Mouse (Mus musculus): ENCODE data around the gene Odf3b. TPM values are rescaled to one million over a fixed set of nuclear protein-coding genes. Genes with fewer than 3 reads are reported as not detected.

Gene Odf3b
- polyA plus RNA-seq (2012; rRNA removed), result 21.1 and 57.4 TPM in 2 replicates

- WGBS, result under 1% methylated on average over 33 of the region's 33 CpGs
- DNase-seq (ENCODE audit: low read depth, low spot score), result no peak
These were observed at the start of gene Odf3b for GRCm38 (mm10) chr15:89378831-89379401. Odf3b (minus strand) TSS chr15:89379282.

DNA sequence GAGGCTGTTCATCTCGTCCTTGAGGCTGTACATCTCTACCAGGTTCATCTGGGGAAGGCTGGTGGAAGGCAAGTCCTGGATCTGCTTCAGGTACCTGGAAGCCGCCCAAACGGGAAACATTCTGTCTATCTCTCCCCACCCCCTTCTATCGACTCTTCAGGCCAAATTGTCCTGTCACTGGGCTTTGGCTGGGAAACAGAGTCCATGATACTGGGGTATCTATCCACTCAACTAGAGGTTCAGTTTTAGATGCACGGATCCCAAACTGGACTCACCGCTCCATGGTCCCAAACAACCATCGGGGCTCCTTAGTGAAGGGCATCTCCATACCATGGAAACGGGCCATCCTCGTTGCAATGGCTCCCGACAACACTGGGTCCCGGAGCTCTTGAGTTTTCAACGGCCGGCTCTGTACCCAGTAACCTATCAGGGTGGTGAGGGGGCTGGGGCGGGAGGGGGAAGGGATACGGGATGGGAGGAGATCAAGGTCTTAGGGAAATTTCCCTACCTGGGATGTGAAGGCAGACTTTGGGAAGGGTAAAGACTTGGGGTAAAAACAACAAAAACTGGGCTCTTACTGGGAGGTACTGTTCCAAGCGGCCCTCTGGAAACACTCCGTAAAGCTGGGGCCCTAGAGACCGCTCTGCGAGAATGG, 49.2 kb upstream of the Odf3b start:
- DNase-seq (ENCODE audit: low read depth, low spot score), result no peak
- 90% methylated on average over 19 of the region's 19 CpGs for WGBS

DNA sequence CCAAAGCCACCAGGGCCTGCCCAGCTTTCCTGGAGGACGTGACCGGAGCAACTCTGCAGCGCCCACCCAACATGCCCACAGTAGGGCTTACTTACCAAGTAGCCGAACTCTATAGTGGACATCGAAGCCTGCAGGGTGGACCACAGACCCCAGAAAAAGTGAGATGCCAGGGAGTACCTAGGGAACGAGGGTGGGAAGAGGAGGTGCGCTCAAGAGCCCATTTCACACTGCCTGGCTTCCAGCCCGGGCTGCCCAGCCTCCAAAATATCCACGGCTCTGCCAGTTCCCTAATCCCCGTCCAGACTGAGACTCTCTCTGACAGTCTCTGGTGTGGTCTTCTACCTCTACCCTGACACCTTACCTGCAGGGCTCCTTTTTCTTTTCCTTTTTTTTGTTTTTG, 47.6 kb upstream of the Odf3b start:
- WGBS, result 95% methylated on average over 10 of the region's 10 CpGs
- no peak for DNase-seq (ENCODE audit: low read depth, low spot score)

GRCm38 (mm10) chr15:89425711-89426121, 46.6 kb upstream of the Odf3b start, which contains the start of gene Cpt1b:
Cpt1b (minus strand) TSS chr15:89425863.
- no peak for DNase-seq (ENCODE audit: low read depth, low spot score)
- 66% methylated on average over 6 of the region's 6 CpGs for WGBS

DNA sequence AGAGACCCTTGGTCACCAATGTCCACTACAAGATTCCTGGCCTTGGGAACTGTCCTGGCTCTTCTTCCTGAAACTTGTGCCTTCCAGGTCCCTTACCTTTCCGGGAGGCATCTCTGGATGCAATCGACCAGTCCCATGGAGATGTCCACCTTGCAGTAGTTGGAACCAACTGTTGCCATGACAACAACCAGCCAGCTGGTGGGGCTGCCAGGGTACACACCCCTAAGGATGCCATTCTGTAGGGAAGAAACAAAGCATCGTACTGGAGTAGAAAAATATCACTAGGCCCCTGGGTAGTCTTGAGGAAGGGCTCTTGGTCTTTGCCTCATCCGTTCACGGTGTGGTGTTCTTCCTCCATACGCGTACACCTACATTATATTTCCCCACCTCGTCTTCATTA, 45.5 kb upstream of the Odf3b start:
- WGBS, result 88% methylated on average over 8 of the region's 8 CpGs
- DNase-seq (ENCODE audit: low read depth, low spot score), result no peak

DNA sequence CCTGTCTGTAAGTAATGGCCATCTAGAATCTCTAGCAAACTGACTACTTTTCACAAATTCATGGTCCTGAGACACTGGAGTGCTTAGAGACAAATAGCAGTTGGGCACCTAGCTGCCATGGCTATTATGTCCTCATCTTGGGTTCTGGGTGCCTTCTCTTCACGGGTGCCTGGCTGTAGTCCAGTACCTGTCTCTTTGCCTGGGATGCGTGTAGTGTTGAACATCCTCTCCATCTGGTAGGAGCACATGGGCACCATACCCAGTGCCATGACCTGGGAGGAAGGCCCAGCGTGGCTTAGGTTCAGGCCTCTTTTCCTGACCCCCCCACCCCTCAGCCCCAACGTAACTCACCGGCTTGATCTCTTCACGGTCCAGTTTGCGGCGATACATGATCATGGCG, 42.9 kb upstream of the Odf3b start:
- 94% methylated on average over 9 of the region's 9 CpGs for WGBS
- no peak for DNase-seq (ENCODE audit: low read depth, low spot score)

DNA sequence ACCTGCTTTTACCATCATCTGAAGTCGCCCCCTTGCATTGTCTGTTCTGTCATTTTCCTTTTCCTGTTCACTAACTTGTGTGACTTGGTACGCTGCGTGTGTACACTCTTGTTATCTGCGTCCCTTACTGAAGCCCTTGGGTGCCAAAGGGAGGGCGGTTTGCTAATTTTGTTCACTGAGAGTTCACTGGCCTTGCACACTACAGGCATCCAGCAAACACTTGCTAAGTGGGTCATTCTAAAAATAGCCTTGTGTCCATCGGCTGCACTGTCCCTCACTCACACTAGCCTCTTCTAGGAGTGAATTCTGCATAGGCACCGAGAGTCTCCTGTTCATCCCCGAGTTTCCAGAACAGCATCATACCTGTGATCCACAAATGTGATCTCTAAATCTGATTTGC, 36.2 kb upstream of the Odf3b start:
- DNase-seq (ENCODE audit: low read depth, low spot score), result no peak
- WGBS, result 83% methylated on average over 8 of the region's 8 CpGs

GRCm38 (mm10) chr15:89410118-89410517, 31.0 kb upstream of the Odf3b start, which contains the start of gene Syce3:
Syce3 (minus strand) TSS chr15:89410503.
- no peak for DNase-seq (ENCODE audit: low read depth, low spot score)
- 83% methylated on average over 24 of the region's 24 CpGs for WGBS

- DNase-seq (ENCODE audit: low read depth, low spot score), result no peak
These were observed 27.6 kb upstream of the Odf3b start for GRCm38 (mm10) chr15:89406691-89407090.

DNA sequence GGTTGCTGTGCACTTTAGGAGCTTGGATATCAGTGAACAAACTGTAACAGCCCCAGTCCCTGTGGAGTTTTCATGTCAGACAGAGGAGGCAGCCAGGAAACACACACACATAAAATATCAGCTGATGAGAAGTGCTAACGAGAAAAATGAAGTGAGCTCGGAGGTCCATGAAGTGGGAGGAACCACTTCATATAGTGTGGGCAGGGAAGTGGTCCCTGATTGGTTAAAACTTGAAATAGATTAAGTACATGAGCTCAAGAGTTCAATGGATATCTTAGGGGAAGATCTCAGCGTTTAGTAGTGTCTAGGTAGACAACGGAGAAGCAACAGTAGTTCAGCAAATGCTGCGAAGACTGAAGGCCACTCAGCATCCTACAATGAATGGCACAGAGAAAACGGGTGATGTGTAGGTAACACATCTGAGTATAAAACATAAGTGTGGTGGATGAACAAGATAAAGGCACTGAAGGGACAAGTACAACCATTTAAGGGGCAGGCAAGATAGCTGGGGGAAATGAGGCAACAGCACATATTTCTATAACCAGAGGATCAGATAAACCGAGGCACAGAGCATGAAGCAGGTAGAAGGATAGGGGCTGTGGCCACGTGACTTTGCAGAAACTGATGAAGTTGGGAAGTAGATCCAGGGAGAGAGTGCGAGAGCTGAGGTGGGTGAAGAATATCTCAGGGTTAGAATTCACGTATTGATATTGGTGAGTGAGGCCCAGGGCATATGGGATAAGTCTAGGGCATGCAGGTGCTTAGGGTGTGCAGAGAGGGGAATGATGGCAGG, 25.9 kb upstream of the Odf3b start:
- DNase-seq (ENCODE audit: low read depth, low spot score), result no peak
- 76% methylated on average over 10 of the region's 10 CpGs for WGBS

DNA sequence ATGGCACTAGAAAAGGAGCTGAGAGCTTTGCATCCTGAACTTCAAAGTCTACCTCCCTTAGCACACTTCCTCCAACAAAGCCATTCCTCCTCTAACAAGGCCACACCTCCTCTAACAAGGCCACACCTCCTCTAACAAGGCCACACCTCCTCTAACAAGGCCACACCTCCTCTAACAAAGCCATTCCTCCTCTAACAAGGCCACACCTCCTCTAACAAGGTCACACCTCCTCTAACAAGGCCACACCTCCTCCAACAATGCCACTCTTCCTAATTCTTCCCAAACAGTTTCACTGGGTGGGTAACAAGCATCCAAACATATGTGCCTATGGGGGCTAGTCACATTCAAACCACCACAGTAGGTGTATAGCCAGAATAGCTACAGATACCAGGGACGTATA, 23.4 kb upstream of the Odf3b start:
- DNase-seq (ENCODE audit: low read depth, low spot score), result no peak
- WGBS, result 88% methylated on average over 1 of the region's 1 CpGs

DNA sequence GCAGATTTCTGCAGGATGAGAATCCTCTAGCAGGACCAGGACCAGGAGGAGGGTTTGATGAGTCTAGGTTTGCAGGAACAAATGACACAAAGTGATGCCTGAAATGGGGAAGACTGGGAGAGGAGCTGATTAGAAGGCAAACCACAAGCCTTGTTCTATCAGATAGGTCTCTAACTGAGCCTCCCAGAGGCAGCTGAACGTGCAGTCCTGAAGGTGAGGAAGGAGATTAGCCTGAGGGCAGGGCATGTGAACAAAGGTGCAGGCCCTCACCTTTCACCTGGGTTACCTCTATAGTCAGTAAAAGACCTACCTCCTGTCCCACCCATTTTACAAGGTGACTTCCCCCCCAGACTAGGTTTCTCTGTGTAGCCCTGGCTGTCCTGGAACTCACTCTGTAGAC, 20.6 kb upstream of the Odf3b start:
- no peak for DNase-seq (ENCODE audit: low read depth, low spot score)
- whole genome bisulfite sequencing, result 23% methylated on average over 1 of the region's 1 CpGs

DNA sequence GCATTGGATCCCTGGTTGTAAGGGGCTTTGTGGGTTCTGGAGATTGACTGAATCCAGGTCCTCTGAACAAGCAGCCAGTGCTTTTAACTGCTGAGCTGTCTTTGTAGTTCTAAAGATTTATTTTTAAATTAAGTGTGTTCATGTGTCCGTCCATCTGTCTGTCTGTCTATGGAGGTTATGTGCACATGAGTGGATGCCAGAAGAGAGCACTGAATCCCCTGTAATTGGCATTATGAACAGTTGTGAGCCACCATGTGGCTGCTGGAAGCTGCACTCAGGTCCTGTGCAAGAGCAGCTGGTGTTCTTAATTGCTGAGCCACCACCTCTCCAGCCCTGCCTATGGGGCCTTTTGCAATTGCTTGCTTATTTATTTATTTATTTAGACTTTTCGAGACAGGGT, 19.1 kb upstream of the Odf3b start:
- 66% methylated on average over 2 of the region's 2 CpGs for WGBS
- DNase-seq (ENCODE audit: low read depth, low spot score), result no peak

- DNase-seq (ENCODE audit: low read depth, low spot score), result peak; percentile 96
These were observed 17.8 kb upstream of the Odf3b start for GRCm38 (mm10) chr15:89396883-89397282.

DNA sequence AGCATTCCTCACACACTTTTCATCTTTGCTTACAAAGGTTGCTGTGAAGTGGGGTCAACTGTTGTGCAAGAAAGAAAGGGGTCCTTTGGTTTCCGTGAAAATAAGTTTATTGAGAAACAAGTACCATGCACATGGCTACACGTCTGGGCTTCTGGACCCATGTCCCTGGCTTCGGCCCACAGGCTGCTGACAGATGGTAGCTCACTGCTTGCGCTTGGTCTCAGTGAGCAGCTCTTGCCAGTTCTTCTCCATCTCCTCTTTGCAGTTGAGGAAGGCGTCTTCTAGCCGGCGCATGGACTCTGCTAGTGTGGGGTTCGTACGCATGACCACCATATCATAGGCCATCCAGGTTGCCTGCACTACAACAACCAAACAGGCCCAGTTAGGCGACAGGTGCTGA, 11.0 kb upstream of the Odf3b start:
- 95% methylated on average over 10 of the region's 10 CpGs for WGBS
- DNase-seq (ENCODE audit: low read depth, low spot score), result no peak

More at GRCm38 (mm10) chr15:89396883-89397282, 17.8 kb upstream of the Odf3b start:
- 36% methylated on average over 4 of the region's 4 CpGs for WGBS

GRCm38 (mm10) chr15:89387127-89387526, 8.0 kb upstream of the Odf3b start:
- WGBS, result 51% methylated on average over 12 of the region's 12 CpGs
- DNase-seq (ENCODE audit: low read depth, low spot score), result no peak

DNA sequence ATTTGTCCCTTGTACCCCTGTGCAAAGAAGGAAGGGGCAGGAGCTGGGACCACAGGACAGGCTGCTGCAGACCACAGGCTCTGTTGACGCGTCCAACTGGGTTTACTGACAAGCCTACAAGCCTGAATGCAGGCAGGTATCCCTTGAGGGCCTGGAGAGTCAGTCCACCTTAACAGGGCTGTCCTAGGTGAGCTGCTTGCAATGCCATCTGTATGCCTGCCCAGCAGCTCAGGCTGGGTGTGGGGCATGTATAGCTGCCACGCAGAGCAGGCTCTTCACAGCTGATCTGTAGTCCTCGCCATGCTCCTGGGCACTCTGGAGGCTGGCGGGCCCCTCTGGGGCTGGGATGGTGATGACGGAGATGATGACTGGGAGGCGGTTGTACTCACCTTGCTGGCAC, 5.5 kb upstream of the Odf3b start, which contains the start of gene Klhdc7b:
Gene Klhdc7b, plus strand, starts transcription at position 301 of the 400 bp plus-strand sequence.
- no peak for DNase-seq (ENCODE audit: low read depth, low spot score)
- WGBS, result 83% methylated on average over 7 of the region's 7 CpGs

DNA sequence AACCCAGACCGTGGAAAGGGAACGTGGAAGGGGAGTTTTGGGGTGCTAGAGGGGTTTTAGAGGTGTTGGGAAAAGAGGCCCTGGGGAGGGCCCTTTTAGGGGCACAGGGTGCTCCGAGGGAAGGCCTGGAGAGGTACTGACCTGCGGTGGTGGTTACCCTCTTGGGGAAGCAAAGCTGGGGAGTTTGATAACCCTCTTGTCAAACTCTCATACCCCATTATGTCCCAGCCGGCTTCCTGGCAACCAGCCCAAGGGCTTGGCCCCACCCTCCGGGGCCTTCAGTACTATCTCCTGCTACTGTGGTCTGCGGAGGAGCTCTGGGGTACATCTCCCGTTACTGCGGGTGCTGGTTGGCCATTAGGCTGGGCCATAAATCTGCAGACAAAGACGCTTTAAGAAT, 347 bp upstream of the Odf3b start:
- DNase-seq (ENCODE audit: low read depth, low spot score), result no peak

DNA sequence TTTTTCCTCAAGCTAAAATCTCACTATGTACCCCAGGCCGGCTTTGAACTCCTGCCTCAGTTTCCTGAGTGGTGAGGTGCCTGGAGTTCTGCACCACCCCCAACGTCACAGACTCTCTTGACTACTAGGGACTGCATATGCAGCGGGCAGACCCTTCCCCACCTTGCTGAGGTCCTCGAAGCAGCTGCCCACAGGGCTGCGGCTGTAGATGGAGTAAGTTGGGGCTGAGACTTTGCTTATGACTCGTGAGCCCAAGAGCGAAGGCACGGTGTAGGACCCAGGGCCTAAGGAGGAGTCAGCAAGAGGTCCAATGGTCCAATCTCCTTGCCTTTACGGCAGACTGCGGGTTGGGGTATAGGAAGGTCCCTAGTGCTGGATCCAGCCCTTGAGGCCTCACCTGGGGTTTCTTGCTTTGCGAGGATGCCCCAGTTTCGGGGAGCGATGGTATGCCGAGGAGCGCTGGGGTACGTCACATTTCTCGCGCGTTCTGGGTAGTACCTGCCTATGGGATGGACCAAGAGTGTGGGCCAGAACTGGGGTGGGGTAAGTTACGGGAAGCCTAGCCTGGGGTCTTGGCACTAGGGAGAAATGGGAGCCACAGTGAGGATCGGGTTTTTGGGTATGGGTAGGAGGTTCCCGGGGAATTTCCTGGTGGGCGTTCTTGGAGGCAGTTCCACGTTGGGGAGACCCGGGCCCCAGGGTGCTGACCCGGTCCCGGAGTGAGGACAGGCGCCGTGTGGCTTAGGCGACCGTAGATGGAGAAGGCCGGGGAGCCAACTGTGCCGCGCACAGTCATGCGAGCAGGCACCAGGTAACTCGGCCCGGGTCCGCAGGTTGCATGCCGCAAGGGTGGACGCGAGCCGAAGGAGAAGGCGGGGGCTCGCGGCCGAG, 899 bp downstream of the Odf3b start:
- 19% methylated on average over 46 of the region's 46 CpGs for WGBS

More for the DNA sequence above, 347 bp upstream of the Odf3b start:
- 20% methylated on average over 10 of the region's 10 CpGs for WGBS

GRCm38 (mm10) chr15:89377362-89377761, 1.7 kb downstream of the Odf3b start:
- 7% methylated on average over 18 of the region's 18 CpGs for WGBS

More for the DNA sequence above, 899 bp downstream of the Odf3b start:
- no peak for DNase-seq (ENCODE audit: low read depth, low spot score)

More at GRCm38 (mm10) chr15:89377362-89377761, 1.7 kb downstream of the Odf3b start:
- DNase-seq (ENCODE audit: low read depth, low spot score), result no peak
